ENCODE assay signal across 8 mouse cellular contexts in genomic region chr14:75767492-75768274, GRCm38 (mm10). TPM values are rescaled to one million over a fixed set of nuclear protein-coding genes. Genes with fewer than 3 reads are reported as not detected.
DNase-seq lines count a peak whose midpoint lies in the region; ATAC-seq and TF ChIP-seq lines count a peak whose summit lies in the region.

No protein-coding gene starts in this region.

- H3K36me3 ChIP-seq in C2C12 (ENCODE audit: control insufficient read depth, insufficient read depth): peaks cover 69% of the 10 kb centered on the region
- H3K36me3 ChIP-seq in embryonic facial prominence, embryonic 12.5 days: peaks cover 14% of the 10 kb centered on the region; the same call in 1 of the 2 replicates
- H3K36me3 ChIP-seq in heart, embryonic 10.5 days: peaks cover 48% of the 10 kb centered on the region
- H3K36me3 ChIP-seq in kidney, embryonic 14.5 days (ENCODE audit: control insufficient read depth, insufficient read depth, low read length): peaks cover 13% of the 10 kb centered on the region; the same call in 1 of the 2 replicates
- 0 out of 2 replicates have a peak, but pooled peaks cover 6% of the 10 kb centered on the region for H3K36me3 ChIP-seq in limb, embryonic 14.5 days (ENCODE audit: control insufficient read depth, insufficient read depth, low read length)
- no peaks in the 10 kb centered on the region for H3K36me3 ChIP-seq in stomach, postnatal 0 days (ENCODE audit: control insufficient read depth, insufficient read depth, low read length)

- TF ChIP-seq EP300 in stomach, postnatal 0 days (optimal IDR thresholded peaks at IDR 0.05): no peak

- H3K9me3 ChIP-seq in embryonic facial prominence, embryonic 12.5 days: no peaks in the 10 kb centered on the region
- no peaks in the 10 kb centered on the region for H3K9me3 ChIP-seq in heart, embryonic 10.5 days
- H3K9me3 ChIP-seq in kidney, embryonic 14.5 days (ENCODE audit: control insufficient read depth, low read length): no peaks in the 10 kb centered on the region
- no peaks in the 10 kb centered on the region for H3K9me3 ChIP-seq in limb, embryonic 14.5 days (ENCODE audit: control insufficient read depth, low read length)
- no peaks in the 10 kb centered on the region for H3K9me3 ChIP-seq in stomach, postnatal 0 days (ENCODE audit: control insufficient read depth, low read length)

- H3K4me1 ChIP-seq in embryonic facial prominence, embryonic 12.5 days: no peaks in the 10 kb centered on the region
- peaks cover 3% of the 10 kb centered on the region for H3K4me1 ChIP-seq in heart, embryonic 10.5 days
- H3K4me1 ChIP-seq in kidney, embryonic 14.5 days (ENCODE audit: control insufficient read depth, insufficient read depth, low read length): 0 out of 2 replicates have a peak, but pooled peaks cover 2% of the 10 kb centered on the region
- no peaks in the 10 kb centered on the region for H3K4me1 ChIP-seq in limb, embryonic 14.5 days (ENCODE audit: control insufficient read depth, insufficient read depth, low read length)
- no peaks in the 10 kb centered on the region for H3K4me1 ChIP-seq in stomach, postnatal 0 days (replicated peaks; ENCODE audit: control insufficient read depth, insufficient read depth)

- 0 out of 2 replicates have a peak overlapping the region, but pooled peaks have one; percentile 23 for H3K4me2 ChIP-seq in embryonic facial prominence, embryonic 12.5 days (replicated peaks)
- peak overlapping the region; percentile 22 for H3K4me2 ChIP-seq in kidney, embryonic 14.5 days (replicated peaks; ENCODE audit: low read depth, low read length)
- peak overlapping the region; percentile 43 for H3K4me2 ChIP-seq in limb, embryonic 14.5 days (replicated peaks; ENCODE audit: low read depth, low read length, severe bottlenecking)
- H3K4me2 ChIP-seq in stomach, postnatal 0 days (replicated peaks; ENCODE audit: low read depth): peak overlapping the region; percentile 43

- 0 out of 2 replicates have a peak overlapping the region, but pooled peaks have one; percentile 15 for H3K9ac ChIP-seq in embryonic facial prominence, embryonic 12.5 days
- peak overlapping the region; percentile 25; the same call in 1 of the 2 replicates for H3K9ac ChIP-seq in kidney, embryonic 14.5 days (ENCODE audit: low read depth, low read length)
- H3K9ac ChIP-seq in limb, embryonic 14.5 days (ENCODE audit: low read depth, low read length, severe bottlenecking): peak overlapping the region; percentile 22; the same call in 1 of the 2 replicates
- H3K9ac ChIP-seq in stomach, postnatal 0 days (ENCODE audit: low read length): no peak overlapping the region

- ATAC-seq in embryonic facial prominence, embryonic 12.5 days (ENCODE audit: insufficient number of reproducible peaks, insufficient read depth, low FRiP score, low TSS enrichment): peak; percentile 77; the same call in 1 of the 2 replicates
- ATAC-seq in kidney, embryonic 14.5 days (ENCODE audit: low FRiP score, low TSS enrichment): peak; percentile 86
- peak; percentile 92 for ATAC-seq in limb, embryonic 14.5 days (ENCODE audit: low FRiP score, low read depth)
- ATAC-seq in stomach, postnatal 0 days (ENCODE audit: low FRiP score, low TSS enrichment): peak; percentile 85

- no peak overlapping the region for H3K27ac ChIP-seq in embryonic facial prominence, embryonic 12.5 days
- 0 out of 2 replicates have a peak overlapping the region, but pooled peaks have one; percentile 52 for H3K27ac ChIP-seq in heart, embryonic 10.5 days
- no peak overlapping the region for H3K27ac ChIP-seq in kidney, embryonic 14.5 days (ENCODE audit: low read depth, low read length)
- H3K27ac ChIP-seq in limb, embryonic 14.5 days (replicated peaks; ENCODE audit: low read depth, low read length): peak overlapping the region; percentile 56
- no peak overlapping the region for H3K27ac ChIP-seq in stomach, postnatal 0 days (replicated peaks)

- WGBS in embryonic facial prominence, embryonic 12.5 days: 51% methylated on average over 17 of the region's 17 CpGs
- WGBS in heart, embryonic 10.5 days: 62% methylated on average over 17 of the region's 17 CpGs
- WGBS in kidney, embryonic 14.5 days: 51% methylated on average over 17 of the region's 17 CpGs
- WGBS in limb, embryonic 14.5 days: 46% methylated on average over 17 of the region's 17 CpGs
- WGBS in stomach, postnatal 0 days: 47% methylated on average over 17 of the region's 17 CpGs

- no peaks in the 10 kb centered on the region for H3K27me3 ChIP-seq in C2C12 (ENCODE audit: control insufficient read depth, insufficient read depth, insufficient read length)
- H3K27me3 ChIP-seq in embryonic facial prominence, embryonic 12.5 days: no peaks in the 10 kb centered on the region
- H3K27me3 ChIP-seq in heart, embryonic 10.5 days (ENCODE audit: insufficient read depth, poor library complexity, severe bottlenecking): no peaks in the 10 kb centered on the region
- no peaks in the 10 kb centered on the region for H3K27me3 ChIP-seq in kidney, embryonic 14.5 days (ENCODE audit: control insufficient read depth, insufficient read depth, low read length)
- H3K27me3 ChIP-seq in limb, embryonic 14.5 days (ENCODE audit: control insufficient read depth, insufficient read depth, low read length): no peaks in the 10 kb centered on the region
- no peaks in the 10 kb centered on the region for H3K27me3 ChIP-seq in stomach, postnatal 0 days (ENCODE audit: control insufficient read depth, insufficient read depth, low read length)

- TF ChIP-seq CTCF in C2C12 (IDR thresholded peaks at IDR 0.05; ENCODE audit: control insufficient read depth, insufficient read depth, insufficient read length): peak; percentile 61
- TF ChIP-seq CTCF in stomach, postnatal 0 days (IDR thresholded peaks at IDR 0.05; ENCODE audit: low read depth): peak; percentile 95

- no peak overlapping the region for H3ac ChIP-seq in C2C12 (ENCODE audit: control insufficient read depth, insufficient read length, low read depth)

- H3K79me2 ChIP-seq in C2C12 (ENCODE audit: control insufficient read depth, insufficient read depth): no peaks in the 10 kb centered on the region

- no peak for TF ChIP-seq POLR2A in limb, embryonic 14.5 days (IDR thresholded peaks at IDR 0.05; ENCODE audit: borderline replicate concordance, extremely low read depth, insufficient read depth, insufficient read length)

- no peak overlapping the region for H3K4me3 ChIP-seq in C2C12 (ENCODE audit: insufficient read depth, poor library complexity, severe bottlenecking)
- H3K4me3 ChIP-seq in embryonic facial prominence, embryonic 12.5 days: no peak overlapping the region
- no peak overlapping the region for H3K4me3 ChIP-seq in heart, embryonic 10.5 days
- no peak overlapping the region for H3K4me3 ChIP-seq in kidney, embryonic 14.5 days (ENCODE audit: low read length)
- H3K4me3 ChIP-seq in limb, embryonic 14.5 days (replicated peaks; ENCODE audit: low read length): peak overlapping the region; percentile 21
- peak overlapping the region; percentile 21; the same call in 1 of the 2 replicates for H3K4me3 ChIP-seq in stomach, postnatal 0 days (ENCODE audit: low read depth, low read length)

- DNase-seq in adrenal gland, postnatal 10 days: peak; percentile 81
- peak; percentile 84 for DNase-seq in heart, embryonic 10.5 days (ENCODE audit: low spot score)
- peak; percentile 88 for DNase-seq in limb, embryonic 14.5 days (ENCODE audit: low spot score)
- DNase-seq in natural killer cell, adult 2 months (ENCODE audit: low spot score in 2 of 2): peak; percentile 44 to 55
- DNase-seq in stomach, postnatal 0 days (ENCODE audit: low spot score): peak; percentile 78

- H3K79me3 ChIP-seq in C2C12 (ENCODE audit: low read depth): no peaks in the 10 kb centered on the region

TF ChIP-seq in C2C12, 6 proteins besides CTCF, POLR2A, EP300 and RAD21:
- TF ChIP-seq MYOG (IDR thresholded peaks at IDR 0.05; ENCODE audit: control insufficient read depth, extremely low read depth, insufficient read length): no peak
- TF ChIP-seq FOSL1 (IDR thresholded peaks at IDR 0.05; ENCODE audit: insufficient read depth, low read length, poor library complexity, severe bottlenecking): no peak
- no peak for TF ChIP-seq MAX (IDR thresholded peaks at IDR 0.05)
- TF ChIP-seq CEBPB (IDR thresholded peaks at IDR 0.05; ENCODE audit: low read depth): no peak
- no peak for TF ChIP-seq MYOD1 (IDR thresholded peaks at IDR 0.05; ENCODE audit: control insufficient read depth, insufficient read length, low read depth)
- TF ChIP-seq USF1 (IDR thresholded peaks at IDR 0.05; ENCODE audit: low read depth): no peak

RNA-seq across cellular contexts. Expression of gene Cog3, which starts 13.4 kb away (rescaled TPM):
- polyA plus RNA-seq in C2C12 (2012; fragmentation: generic; extraction: Trizol): 7.9 TPM
- total RNA-seq in adrenal gland, postnatal 10 days (2021): 10 to 100 TPM; 21.5 to 23.2 TPM
- 25.4 and 27.1 TPM in 2 replicates for polyA plus RNA-seq in embryonic facial prominence, embryonic 12.5 days (2016; fragmentation: Nextera tagmentation; extraction: Ambion mirVana)
- polyA plus RNA-seq in heart, embryonic 10.5 days (2016; fragmentation: Nextera tagmentation; extraction: Ambion mirVana): 16.6 and 18.9 TPM in 2 replicates
- polyA plus RNA-seq in kidney, embryonic 14.5 days (2014; fragmentation: Nextera tagmentation; extraction: Ambion mirVana): 12.0 and 24.9 TPM in 2 replicates
- polyA plus RNA-seq in limb, embryonic 14.5 days (2012; rRNA removed): 30.5 and 30.8 TPM in 2 replicates
- polyA plus RNA-seq in limb, embryonic 14.5 days (2014; fragmentation: Nextera tagmentation; extraction: Ambion mirVana): 26.5 and 28.1 TPM in 2 replicates
- polyA plus RNA-seq in stomach, postnatal 0 days (2015; fragmentation: Nextera tagmentation; extraction: Ambion mirVana): 11.3 and 11.4 TPM in 2 replicates

RNA-seq across cellular contexts. Expression of gene Slc25a30, which starts 19.2 kb away (rescaled TPM):
- polyA plus RNA-seq in C2C12 (2012; fragmentation: generic; extraction: Trizol): 15.9 TPM
- total RNA-seq in adrenal gland, postnatal 10 days (2021): 10 to 100 TPM; 35.2 to 50.6 TPM
- polyA plus RNA-seq in embryonic facial prominence, embryonic 12.5 days (2016; fragmentation: Nextera tagmentation; extraction: Ambion mirVana): 5.3 and 5.5 TPM in 2 replicates
- 5.2 and 5.8 TPM in 2 replicates for polyA plus RNA-seq in heart, embryonic 10.5 days (2016; fragmentation: Nextera tagmentation; extraction: Ambion mirVana)
- polyA plus RNA-seq in kidney, embryonic 14.5 days (2014; fragmentation: Nextera tagmentation; extraction: Ambion mirVana): 8.1 and 9.6 TPM in 2 replicates
- polyA plus RNA-seq in limb, embryonic 14.5 days (2012; rRNA removed): 6.2 and 8.2 TPM in 2 replicates
- polyA plus RNA-seq in limb, embryonic 14.5 days (2014; fragmentation: Nextera tagmentation; extraction: Ambion mirVana): 3.5 and 4.6 TPM in 2 replicates
- 1.3 and 1.5 TPM in 2 replicates for polyA plus RNA-seq in stomach, postnatal 0 days (2015; fragmentation: Nextera tagmentation; extraction: Ambion mirVana)

Comparison
In these comparisons a context has a peak if more than half of its experiments do, and no peak if none do; other contexts are left out.
1. H3K4me3 ChIP-seq: peak in limb, embryonic 14.5 days (single experiment) and stomach, postnatal 0 days (single experiment); none in C2C12 (single experiment), embryonic facial prominence, embryonic 12.5 days (single experiment), heart, embryonic 10.5 days (single experiment) and kidney, embryonic 14.5 days (single experiment).
2. H3K27ac ChIP-seq: peak in heart, embryonic 10.5 days (single experiment) and limb, embryonic 14.5 days (single experiment); none in embryonic facial prominence, embryonic 12.5 days (single experiment), kidney, embryonic 14.5 days (single experiment) and stomach, postnatal 0 days (single experiment).
3. Peak in every context shown above with its lines, with median percentiles within 50 percentile points of each other: DNase-seq, ATAC-seq and H3K4me2 ChIP-seq.